Mouse (Mus musculus): Measurements from ENCODE around the gene Rassf5. TPM values are rescaled to one million over a fixed set of nuclear protein-coding genes. Genes with fewer than 3 reads are reported as not detected.
"Not testable (repeated sequence)": the region's sequence is repeated elsewhere in the genome, so short reads cannot be mapped to it uniquely, and the experiment has no call there.

Gene Rassf5
- polyA plus RNA-seq, 1 experiment from 2014 or later: 1.9 TPM

DNA sequence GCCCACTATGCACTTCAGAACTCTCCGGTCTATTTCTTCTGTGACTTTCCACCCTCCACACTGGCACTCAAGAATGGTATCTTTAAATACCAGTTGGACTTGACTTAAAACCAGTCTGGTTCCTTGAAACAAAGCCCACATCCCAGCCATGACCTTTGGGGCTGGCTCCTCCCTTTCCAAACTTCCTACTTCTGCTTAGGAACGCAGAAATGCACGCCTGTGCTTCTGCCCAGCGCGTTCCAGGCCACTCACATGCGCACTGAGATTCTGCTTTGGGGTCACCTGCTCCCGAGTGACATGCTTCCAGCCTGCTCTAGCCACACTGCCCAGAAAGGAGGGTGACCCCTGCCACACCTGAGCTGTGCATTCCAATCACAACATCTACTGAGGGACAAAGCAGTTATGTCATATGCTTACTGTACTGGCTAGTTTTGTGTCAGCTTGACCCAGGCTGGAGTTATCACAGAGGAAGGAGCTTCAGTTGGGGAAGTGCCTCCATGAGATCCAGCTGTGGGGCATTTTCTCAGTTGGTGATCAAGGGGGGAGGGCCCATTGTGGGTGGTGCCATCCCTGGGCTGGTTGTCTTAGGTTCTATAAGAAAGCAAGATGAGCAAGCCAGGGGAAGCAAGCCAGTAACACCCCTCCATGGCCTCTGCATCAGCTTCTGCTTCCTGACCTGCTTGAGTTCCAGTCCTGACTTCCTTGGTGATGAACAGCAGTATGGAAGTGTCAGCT is 7.6 kb upstream of the Rassf5 start:
- not testable (repeated sequence) for H3K36me3 ChIP-seq; H3K27ac ChIP-seq; ATAC-seq (ENCODE audit: low FRiP score, low read depth); H3K9me3 ChIP-seq; H3K9ac ChIP-seq; H3K4me1 ChIP-seq; H3K4me2 ChIP-seq (replicated peaks); H3K4me3 ChIP-seq
- peaks cover 13% of the 10 kb centered on the region for H3K27me3 ChIP-seq
- whole genome bisulfite sequencing: 83% methylated on average over 7 of the region's 7 CpGs

DNA sequence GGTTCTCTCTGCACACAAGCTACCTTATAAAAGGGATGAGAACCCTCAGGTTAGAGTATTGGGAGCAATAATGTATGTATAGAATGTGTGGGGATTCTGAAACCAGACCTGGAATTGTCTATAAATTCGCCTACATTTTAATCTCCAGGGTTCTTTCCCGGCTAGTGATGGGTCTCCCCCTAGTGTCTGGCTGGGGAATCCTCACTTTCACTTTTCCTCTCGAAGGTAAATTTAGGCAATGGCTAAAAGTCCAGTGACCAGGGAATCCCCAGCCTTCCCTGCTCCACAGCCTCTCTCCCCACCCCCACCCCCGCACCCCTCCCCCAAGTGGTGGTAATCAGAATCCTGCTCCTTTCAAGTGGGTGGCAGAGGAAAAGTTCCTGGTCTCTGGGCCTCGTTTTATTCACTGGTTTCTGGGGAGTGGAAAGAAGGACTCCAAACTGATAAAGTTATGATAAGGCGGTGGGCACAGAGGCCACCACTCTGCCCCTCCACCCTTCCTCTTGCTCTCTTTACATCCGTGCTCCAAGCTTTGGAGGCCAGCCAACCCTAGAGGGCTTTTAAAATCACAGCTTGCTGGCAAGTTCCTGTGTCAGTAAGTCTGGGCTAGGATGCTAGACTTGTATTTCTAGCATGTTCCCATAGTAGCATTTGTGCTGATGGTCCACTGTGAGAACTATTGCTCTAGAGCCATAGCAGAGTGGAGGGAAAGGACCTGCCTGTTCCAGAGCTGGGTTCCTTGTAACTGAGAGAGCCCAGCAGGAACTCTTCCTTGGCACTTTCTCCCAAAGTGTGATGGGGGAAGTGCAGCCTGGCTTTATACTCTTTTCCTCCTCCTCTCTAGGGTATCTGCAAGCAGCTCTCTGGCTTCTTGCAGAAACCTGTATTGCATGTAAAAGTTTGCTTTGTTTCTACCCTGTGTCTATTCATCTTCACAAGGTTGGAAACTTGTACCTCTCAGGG is 1.7 kb upstream of the Rassf5 start:
- Histone ChIP-seq H3K36me3 (no peaks in the 10 kb centered on the region), H3K4me1 (peaks cover 26% of the 10 kb centered on the region), H3K27me3 (peaks cover 61% of the 10 kb centered on the region), H3K9ac (no peak overlapping the region), H3K4me2 (replicated peaks) (peak overlapping the region; percentile 44), H3K9me3 (no peaks in the 10 kb centered on the region), H3K4me3 (peak overlapping the region; percentile 9; the same call in 1 of the 2 replicates), H3K27ac (no peak overlapping the region)
- ATAC-seq (ENCODE audit: low FRiP score, low read depth): no peak
- 6% methylated on average over 7 of the region's 7 CpGs for WGBS

DNA sequence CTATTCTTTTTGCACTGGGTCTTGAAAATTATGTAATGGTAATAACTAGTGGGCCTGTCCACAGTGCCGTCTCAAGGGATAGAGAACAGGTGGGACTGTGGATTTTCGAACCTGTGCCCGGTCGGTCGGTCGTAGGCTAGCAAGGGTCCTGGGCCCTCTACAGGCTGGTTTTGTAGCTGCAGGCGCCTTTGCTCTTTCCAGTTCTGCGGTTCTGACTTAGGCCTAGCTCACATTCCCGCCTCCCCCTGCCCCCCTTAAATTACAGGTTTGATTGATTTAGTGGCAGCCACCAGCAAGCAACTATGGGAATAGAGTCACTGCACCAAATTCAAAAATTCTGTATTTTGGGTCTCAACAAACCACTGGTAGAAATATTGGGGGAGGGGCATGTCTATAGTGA is 868 bp upstream of the Rassf5 start:
- Histone ChIP-seq H3K4me1 (peaks cover 26% of the 10 kb centered on the region), H3K9ac (no peak overlapping the region), H3K4me3 (peak overlapping the region; percentile 68), H3K27ac (no peak overlapping the region), H3K9me3 (no peaks in the 10 kb centered on the region), H3K36me3 (no peaks in the 10 kb centered on the region), H3K27me3 (peaks cover 69% of the 10 kb centered on the region), H3K4me2 (replicated peaks) (peak overlapping the region; percentile 97)
- 2% methylated on average over 9 of the region's 9 CpGs for WGBS
- peak; percentile 54; the same call in 1 of the 2 replicates for ATAC-seq (ENCODE audit: low FRiP score, low read depth)

GRCm38 (mm10) chr1:131244536-131245088 is 446 bp downstream of the Rassf5 start:
- 2% methylated on average over 57 of the region's 57 CpGs for WGBS
- Histone ChIP-seq H3K4me2 (replicated peaks) (peak overlapping the region; percentile 97), H3K4me1 (peaks cover 26% of the 10 kb centered on the region), H3K27me3 (peaks cover 82% of the 10 kb centered on the region), H3K9ac (peak overlapping the region; percentile 74), H3K36me3 (no peaks in the 10 kb centered on the region), H3K9me3 (no peaks in the 10 kb centered on the region), H3K27ac (no peak overlapping the region), H3K4me3 (peak overlapping the region; percentile 68)
- ATAC-seq (ENCODE audit: low FRiP score, low read depth): no peak; the same call in 1 of the 2 replicates

DNA sequence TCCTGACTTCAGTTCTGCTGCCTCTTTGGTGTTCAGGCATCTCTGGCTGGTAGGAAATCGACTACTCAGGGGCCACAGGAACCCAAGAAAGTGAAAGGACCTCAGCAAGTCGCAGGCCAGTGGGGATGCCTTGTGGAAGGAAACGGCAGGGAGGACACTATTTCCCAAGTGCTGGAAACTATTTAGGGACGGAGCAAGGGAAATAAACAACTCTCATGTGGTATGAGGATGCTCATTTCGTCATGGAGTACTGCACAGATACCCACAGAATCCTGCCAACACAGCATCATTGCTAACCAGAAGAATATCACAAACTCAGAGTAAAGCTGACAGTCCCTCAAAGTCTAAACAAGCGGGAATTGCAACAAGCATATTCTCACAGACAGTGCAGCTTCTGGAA is 2.1 kb downstream of the Rassf5 start:
- Histone ChIP-seq H3K27me3 (peaks cover 76% of the 10 kb centered on the region), H3K4me2 (replicated peaks) (no peak overlapping the region), H3K4me1 (peaks cover 26% of the 10 kb centered on the region), H3K36me3 (no peaks in the 10 kb centered on the region), H3K4me3 (no peak overlapping the region), H3K9me3 (no peaks in the 10 kb centered on the region), H3K9ac (no peak overlapping the region), H3K27ac (no peak overlapping the region)
- 57% methylated on average over 6 of the region's 6 CpGs for WGBS
- no peak for ATAC-seq (ENCODE audit: low FRiP score, low read depth)

DNA sequence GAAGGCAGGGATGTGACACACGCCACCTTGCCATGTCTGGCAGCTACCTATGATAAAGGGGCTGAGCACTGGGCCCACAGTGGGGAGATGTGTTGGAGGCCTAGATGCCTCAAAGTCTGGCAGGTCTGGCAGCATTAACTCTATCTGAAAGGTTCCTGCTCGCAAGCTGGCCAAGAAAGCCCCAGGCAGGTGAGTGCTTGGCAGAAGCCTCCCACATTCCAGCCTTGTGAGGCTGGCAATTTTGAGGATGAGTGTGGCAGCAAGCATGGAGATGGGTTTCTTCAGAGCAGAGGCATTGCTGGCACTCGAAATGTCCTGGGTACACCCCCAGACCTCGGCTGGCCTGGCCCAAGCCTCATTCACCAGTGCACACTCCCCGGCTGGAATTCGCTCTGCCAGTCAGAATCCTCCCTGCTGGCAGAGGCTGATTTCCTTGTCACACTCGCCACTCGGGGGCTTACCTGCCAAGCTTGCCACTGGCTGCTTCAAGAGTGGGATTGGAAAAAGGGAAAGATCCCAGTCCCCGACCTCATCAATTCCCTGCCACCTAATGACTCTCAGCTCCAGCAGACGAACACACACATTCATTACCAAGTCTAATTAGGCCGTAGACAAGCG is 5.4 kb downstream of the Rassf5 start:
- Histone ChIP-seq H3K27me3 (peaks cover 56% of the 10 kb centered on the region), H3K4me3 (no peak overlapping the region), H3K36me3 (no peaks in the 10 kb centered on the region)

GRCm38 (mm10) chr1:131238931-131239381 is 6.1 kb downstream of the Rassf5 start:
- ATAC-seq (ENCODE audit: low FRiP score, low read depth): no peak
- no peak overlapping the region for H3K4me2 ChIP-seq (replicated peaks)
- WGBS: 54% methylated on average over 8 of the region's 8 CpGs
- no peak overlapping the region for H3K9ac ChIP-seq
- no peaks in the 10 kb centered on the region for H3K9me3 ChIP-seq
- peaks cover 15% of the 10 kb centered on the region for H3K4me1 ChIP-seq
- H3K36me3 ChIP-seq: no peaks in the 10 kb centered on the region
- H3K27ac ChIP-seq: no peak overlapping the region
- peaks cover 49% of the 10 kb centered on the region for H3K27me3 ChIP-seq
- no peak overlapping the region for H3K4me3 ChIP-seq

More for the DNA sequence above, 5.4 kb downstream of the Rassf5 start:
- no peak overlapping the region for H3K4me2 ChIP-seq (replicated peaks)
- no peak overlapping the region for H3K27ac ChIP-seq
- H3K9ac ChIP-seq: no peak overlapping the region
- H3K4me1 ChIP-seq: peaks cover 19% of the 10 kb centered on the region
- H3K9me3 ChIP-seq: no peaks in the 10 kb centered on the region
- ATAC-seq (ENCODE audit: low FRiP score, low read depth): no peak
- WGBS: 60% methylated on average over 12 of the region's 12 CpGs

DNA sequence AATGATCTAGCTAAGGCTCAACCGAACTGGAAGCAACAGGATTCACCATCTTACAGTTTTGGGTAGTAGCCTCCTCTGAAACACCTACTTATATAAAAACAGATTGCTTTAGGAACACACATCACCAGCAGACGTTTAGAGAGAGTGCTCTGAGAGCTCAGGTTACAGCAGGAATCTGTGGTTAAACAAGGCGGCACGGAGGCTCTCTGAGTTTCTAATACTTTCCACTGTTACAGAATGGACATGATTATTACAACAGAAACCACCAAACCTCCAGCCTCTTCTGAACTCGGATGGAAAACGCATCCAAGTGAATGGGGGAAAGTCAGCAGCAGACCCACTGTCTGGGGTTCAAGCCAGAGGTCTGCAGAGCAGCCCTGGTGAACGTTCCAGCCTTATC is 9.0 kb downstream of the Rassf5 start:
- Histone ChIP-seq H3K27ac (peak overlapping the region; percentile 59), H3K9me3 (no peaks in the 10 kb centered on the region), H3K36me3 (no peaks in the 10 kb centered on the region), H3K4me2 (replicated peaks) (no peak overlapping the region), H3K27me3 (peaks cover 20% of the 10 kb centered on the region), H3K4me3 (no peak overlapping the region), H3K4me1 (peaks cover 22% of the 10 kb centered on the region), H3K9ac (no peak overlapping the region)
- 26% methylated on average over 7 of the region's 7 CpGs for WGBS
- ATAC-seq (ENCODE audit: low FRiP score, low read depth): peak; percentile 60; the same call in 1 of the 2 replicates

DNA sequence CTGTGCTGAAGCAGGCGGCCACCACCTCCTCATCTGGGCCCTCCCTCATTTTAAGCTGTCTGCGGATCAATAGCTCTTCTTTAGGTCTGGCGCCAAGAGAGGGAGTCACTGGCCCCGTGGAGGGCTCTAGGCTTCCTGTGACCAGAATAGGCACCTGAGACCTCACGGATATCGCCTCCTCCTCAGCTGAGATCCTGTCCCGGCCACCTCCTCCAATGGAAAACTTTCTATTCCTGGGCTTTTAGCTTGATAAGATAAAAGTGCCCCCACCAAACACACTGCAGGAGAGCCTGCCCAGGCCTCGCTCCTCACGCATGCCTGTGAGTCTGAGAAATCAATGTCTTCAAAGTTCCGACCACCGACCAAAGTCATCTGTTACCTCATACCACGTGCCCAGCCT is 11.5 kb downstream of the Rassf5 start:
- Histone ChIP-seq H3K9me3 (no peaks in the 10 kb centered on the region), H3K4me2 (replicated peaks) (no peak overlapping the region), H3K4me1 (peaks cover 22% of the 10 kb centered on the region), H3K9ac (no peak overlapping the region), H3K36me3 (no peaks in the 10 kb centered on the region), H3K4me3 (no peak overlapping the region), H3K27ac (no peak overlapping the region), H3K27me3 (no peaks in the 10 kb centered on the region)
- no peak for ATAC-seq (ENCODE audit: low FRiP score, low read depth)
- WGBS: 60% methylated on average over 12 of the region's 12 CpGs

GRCm38 (mm10) chr1:131228659-131229058 is 16.4 kb downstream of the Rassf5 start:
- Histone ChIP-seq H3K4me1 (0 out of 2 replicates have a peak, but pooled peaks cover 6% of the 10 kb centered on the region), H3K4me2 (replicated peaks) (no peak overlapping the region), H3K27me3 (no peaks in the 10 kb centered on the region), H3K4me3 (no peak overlapping the region), H3K9me3 (no peaks in the 10 kb centered on the region), H3K27ac (no peak overlapping the region), H3K36me3 (no peaks in the 10 kb centered on the region), H3K9ac (no peak overlapping the region)
- WGBS: 83% methylated on average over 5 of the region's 5 CpGs
- ATAC-seq (ENCODE audit: low FRiP score, low read depth): no peak

- H3K4me3 ChIP-seq: no peak overlapping the region
- H3K27ac ChIP-seq: no peak overlapping the region
- no peaks in the 10 kb centered on the region for H3K27me3 ChIP-seq
- H3K36me3 ChIP-seq: no peaks in the 10 kb centered on the region
- WGBS: 53% methylated on average over 7 of the region's 7 CpGs
- no peak overlapping the region for H3K4me2 ChIP-seq (replicated peaks)
- 0 out of 2 replicates have a peak, but pooled peaks cover 3% of the 10 kb centered on the region for H3K4me1 ChIP-seq
- no peak overlapping the region for H3K9ac ChIP-seq
- H3K9me3 ChIP-seq: no peaks in the 10 kb centered on the region
- 0 out of 2 replicates have a peak, but pooled peaks have one; percentile 11 for ATAC-seq (ENCODE audit: low FRiP score, low read depth)
Observed at GRCm38 (mm10) chr1:131228225-131228624, 16.8 kb downstream of the Rassf5 start.
